Mouse (Mus musculus) embryonic fibroblast, embryonic 13.5 days (primary cell): ENCODE data around the gene Gucy1b2.

Experiments
- CTCF ChIP-seq: IDR thresholded peaks from 2 replicates; pipeline ENCODE4 v1.5.1; 2011; ENCODE audit warnings: mild to moderate bottlenecking, control low read depth, low read length, moderate library complexity, borderline replicate concordance; ENCODE audit not compliant: insufficient read depth
- POLR2A ChIP-seq: IDR thresholded peaks from 2 replicates; pipeline ENCODE4 v1.6.1; 2011; ENCODE audit warnings: low read depth, mild to moderate bottlenecking, control low read depth, low read length, moderate library complexity

DNA sequence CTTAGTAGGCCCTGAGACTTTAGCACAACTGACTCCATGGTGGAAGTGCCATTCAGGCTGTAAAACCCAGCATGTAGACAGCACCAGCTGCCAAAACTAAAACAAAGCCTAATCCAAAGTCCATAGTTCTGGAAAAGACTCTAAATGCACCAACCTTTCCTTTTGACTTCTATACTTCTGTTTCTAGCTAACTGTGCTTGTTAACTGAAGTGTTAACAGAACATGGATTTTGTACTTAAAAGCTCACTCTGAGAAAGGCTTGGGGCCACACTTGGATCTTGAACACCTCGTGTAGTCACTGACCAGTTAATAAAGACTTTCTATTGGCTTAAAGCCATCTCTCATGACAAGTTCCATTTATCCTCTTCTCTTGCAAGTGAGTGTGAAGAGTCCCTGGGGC is 13.1 kb downstream of the Gucy1b2 start:
- no peak for TF ChIP-seq POLR2A
- TF ChIP-seq CTCF, result no peak
